Mouse (Mus musculus): ENCODE results near the gene Plscr4.
A peak's percentile ranks its signal among the peaks of the same experiment; 100 is the strongest.

Gene Plscr4

DNA sequence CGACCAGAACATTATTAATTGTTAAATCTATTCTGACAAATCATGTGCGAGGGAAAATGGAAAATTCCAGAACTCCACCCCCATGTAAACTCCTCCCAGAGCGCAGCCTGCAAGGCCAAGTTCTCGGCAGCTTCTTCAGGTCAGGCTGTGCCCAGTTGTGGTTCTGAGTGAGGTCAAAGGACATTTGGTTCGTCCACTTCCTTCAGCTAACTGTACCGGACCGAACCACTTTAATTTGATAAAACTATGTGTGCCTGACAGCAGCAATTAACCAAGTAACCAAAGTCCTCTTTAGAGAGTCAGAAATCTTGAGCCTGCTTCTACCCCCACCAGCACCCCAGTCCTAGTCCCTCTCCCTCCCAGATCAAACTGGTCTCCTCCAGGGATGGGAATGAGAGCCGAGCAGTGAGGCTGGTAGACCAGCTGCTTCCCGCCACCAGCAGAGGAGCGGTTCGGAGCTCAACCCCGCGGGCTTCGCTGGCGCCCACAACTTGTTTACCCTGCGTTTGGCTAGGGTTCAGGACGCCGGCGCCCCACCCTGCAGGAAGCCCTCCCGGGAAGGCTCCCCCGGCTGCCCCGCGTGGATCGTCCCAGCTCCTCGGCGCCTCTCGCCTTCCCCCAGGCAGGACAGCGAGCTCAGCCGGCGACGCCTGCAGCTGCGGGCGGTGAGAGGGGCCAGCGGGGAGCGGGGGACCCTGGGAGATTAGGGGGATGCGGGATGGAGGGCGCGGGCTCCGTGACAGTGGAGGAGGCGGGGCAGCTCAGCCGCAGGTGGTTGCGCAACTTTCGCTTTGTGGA is at the start of gene Plscr4:
Gene Plscr4 (plus strand): TSS at position 113 of the 798 bp plus-strand sequence.
- DNase-seq (ENCODE audit: low read depth, low spot score): peak; percentile 14

GRCm38 (mm10) chr9:92410225-92410624 is 46.9 kb upstream of the Plscr4 start:
- DNase-seq (ENCODE audit: low read depth, low spot score): no peak

- DNase-seq (ENCODE audit: low read depth, low spot score): no peak
Measured at GRCm38 (mm10) chr9:92412045-92412444, 45.1 kb upstream of the Plscr4 start.

DNA sequence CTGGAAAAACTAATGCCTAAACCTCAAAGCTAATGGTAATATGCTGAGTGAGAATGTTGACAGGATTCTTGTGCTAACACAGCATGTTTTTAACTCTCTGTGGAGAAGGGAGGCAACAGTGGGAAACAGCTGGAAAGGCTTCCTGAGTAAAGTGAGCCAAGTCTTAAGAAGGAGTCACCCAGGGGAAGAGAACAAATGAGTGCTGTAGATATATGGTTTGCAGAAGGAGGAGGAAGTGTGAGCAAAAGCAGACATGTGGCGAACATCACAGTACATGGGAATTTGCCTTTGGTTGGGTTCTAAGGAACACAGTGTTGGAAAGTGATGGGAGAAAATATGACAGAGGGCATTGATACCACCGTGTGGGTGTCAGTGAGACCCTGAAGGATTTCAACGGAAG is 43.5 kb upstream of the Plscr4 start:
- no peak for DNase-seq (ENCODE audit: low read depth, low spot score)

DNA sequence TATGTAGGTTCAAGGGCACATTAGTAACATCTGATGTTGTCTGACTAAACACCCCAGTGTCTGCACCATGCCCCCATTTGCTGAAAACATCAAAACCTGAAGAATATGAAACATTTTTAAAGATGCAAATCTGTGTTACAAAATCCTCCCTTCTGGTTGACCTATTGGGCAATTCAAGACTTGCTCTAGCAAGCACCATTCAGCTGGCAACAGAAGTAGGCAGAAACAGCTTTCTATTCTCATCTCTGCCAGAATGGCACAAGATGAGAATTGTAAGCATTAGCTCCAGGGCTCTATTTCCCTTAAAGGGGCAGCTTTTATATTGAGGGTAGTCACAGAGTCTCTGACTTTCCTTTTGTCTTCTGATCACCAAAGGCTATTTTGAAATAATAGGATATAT is 19.4 kb upstream of the Plscr4 start:
- DNase-seq (ENCODE audit: low read depth, low spot score): no peak

GRCm38 (mm10) chr9:92441468-92441867 is 15.7 kb upstream of the Plscr4 start:
- DNase-seq (ENCODE audit: low read depth, low spot score): no peak

DNA sequence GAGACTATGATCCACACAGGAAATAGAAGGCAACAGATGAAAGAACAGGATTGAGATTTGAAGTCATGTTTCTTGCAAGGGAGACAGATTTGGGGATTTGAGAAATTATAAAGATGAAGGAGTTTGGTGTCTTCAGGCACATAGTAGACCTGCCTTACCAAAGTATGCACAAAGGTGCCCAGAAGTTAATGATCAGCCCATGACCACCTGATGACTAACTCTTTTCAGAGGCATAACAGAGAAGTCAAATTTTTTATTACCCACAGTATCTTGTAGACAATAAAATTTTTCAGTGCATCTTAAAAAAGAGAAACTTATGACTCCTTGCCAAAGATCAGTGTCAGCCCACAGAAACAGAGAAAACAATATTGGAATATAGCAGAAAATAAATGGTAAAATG is 12.6 kb upstream of the Plscr4 start:
- no peak for DNase-seq (ENCODE audit: low read depth, low spot score)

DNA sequence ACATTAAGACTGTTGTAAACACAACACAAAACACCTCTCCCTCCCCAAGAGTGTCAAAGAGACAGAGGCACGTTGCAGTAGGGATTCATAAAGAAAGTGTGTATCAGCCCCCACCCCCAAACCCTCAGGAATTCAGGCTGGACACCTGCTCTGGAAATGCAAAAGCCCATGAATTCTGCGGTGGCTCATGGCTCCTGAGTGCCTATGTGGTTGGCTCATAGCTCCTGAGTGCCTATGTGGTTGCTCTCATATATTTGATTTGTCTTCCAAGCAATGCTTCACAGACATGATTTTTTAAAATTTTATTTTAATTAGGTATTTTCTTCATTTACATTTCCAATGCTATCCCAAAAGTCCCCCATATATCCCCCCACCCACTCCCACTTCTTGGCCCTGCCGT is 568 bp upstream of the Plscr4 start:
- no peak for DNase-seq (ENCODE audit: low read depth, low spot score)

DNA sequence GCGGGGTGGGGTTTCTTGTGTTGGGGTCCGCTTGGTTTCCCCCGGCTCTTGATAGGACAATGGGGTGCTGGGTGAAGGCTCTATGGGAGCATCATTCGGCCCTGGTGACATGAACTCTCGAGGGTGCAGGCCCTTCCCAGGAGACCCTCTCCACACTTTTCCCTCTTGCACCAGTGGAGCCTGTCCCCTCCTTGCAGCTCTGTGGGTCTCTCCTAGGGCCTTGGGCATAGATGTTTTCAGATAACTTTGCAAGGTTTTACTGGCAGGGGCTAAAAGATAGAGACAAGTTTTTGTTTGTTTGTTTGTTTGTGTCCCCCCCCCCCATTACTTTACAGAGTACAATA is 858 bp downstream of the Plscr4 start:
- no peak for DNase-seq (ENCODE audit: low read depth, low spot score)

GRCm38 (mm10) chr9:92458418-92458817 is 1.2 kb downstream of the Plscr4 start:
- DNase-seq (ENCODE audit: low read depth, low spot score): no peak

DNA sequence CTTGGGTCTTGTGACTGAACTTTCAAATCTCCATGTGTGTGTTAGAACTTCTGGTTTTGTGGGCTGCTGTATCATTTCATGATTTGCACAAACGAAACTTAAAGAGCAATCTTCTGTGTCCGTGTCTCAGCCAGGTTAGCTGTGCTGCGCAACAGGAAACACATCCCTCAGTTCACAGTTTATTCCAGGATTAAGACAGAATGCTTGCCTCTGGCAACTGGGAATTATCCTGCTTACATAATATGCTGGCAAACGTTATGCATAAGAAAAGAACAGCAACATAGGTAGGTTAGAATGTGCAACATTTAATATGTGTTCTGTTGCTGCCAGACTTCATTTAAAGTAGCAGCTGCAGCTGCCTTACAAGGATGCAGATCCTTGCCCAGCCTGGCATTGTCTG is 10.6 kb downstream of the Plscr4 start:
- no peak for DNase-seq (ENCODE audit: low read depth, low spot score)

GRCm38 (mm10) chr9:92472256-92472855 is 15.2 kb downstream of the Plscr4 start:
- no peak for DNase-seq (ENCODE audit: low read depth, low spot score)

DNA sequence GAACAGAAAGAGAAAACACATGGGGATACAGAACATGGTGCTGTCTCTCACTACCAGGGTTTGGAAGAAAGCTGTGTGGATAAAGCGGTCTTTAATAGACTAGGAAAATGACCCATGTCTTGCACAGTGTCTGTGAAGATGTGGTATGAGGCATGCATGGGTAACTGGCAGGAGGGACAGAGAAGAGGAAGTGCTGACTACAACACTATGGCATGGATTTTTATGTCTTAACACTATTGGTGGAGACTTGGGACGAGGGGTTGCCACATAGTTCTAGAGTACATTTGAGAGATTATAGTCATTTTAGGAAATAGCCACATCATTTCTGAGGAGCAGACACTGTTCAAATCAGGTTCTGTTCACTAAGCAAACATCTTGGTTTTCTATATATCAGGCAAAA is 16.0 kb downstream of the Plscr4 start:
- no peak for DNase-seq (ENCODE audit: low read depth, low spot score)

- DNase-seq (ENCODE audit: low read depth, low spot score): no peak
Measured at GRCm38 (mm10) chr9:92474244-92474643, 17.1 kb downstream of the Plscr4 start.

DNA sequence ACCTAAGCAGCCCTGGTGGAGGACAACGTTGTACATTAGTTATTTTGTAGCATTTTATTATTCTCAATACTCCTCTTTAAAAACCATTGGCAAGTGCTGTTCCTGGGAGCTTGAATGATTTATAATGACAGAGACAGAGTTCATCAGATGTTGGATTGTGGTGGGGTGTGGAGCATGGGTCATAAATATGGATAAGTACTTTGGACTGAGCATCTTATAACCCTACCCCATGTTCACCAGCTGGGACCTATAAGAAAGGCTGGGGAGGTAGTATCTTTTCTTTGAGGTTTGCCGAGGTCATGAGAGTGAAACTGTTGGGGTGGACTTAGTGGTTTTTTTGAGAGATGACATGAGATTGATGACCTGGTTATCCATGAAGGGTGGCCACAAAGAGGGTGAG is 24.5 kb downstream of the Plscr4 start:
- DNase-seq (ENCODE audit: low read depth, low spot score): no peak

GRCm38 (mm10) chr9:92482551-92482950 is 25.4 kb downstream of the Plscr4 start:
- no peak for DNase-seq (ENCODE audit: low read depth, low spot score)

GRCm38 (mm10) chr9:92484710-92485267 is 27.6 kb downstream of the Plscr4 start:
- no peak for DNase-seq (ENCODE audit: low read depth, low spot score)

DNA sequence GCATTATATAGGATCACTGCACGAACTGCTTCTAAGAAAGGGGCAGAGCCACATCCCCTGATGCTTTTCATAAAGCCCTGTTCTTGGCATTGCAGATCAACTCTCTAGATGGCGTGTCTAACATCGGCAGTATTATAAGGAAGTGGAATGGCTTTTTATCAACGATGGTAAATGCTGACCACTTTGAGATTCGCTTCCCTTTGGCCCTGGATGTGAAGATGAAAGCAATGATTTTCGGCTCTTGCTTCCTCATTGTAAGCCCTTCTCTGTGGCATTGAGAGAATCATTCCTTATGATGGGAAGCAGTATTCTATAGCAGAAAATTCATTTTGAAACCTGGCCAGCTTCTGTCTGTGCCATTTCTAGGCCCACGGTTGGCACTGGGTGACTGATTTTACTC is 32.7 kb downstream of the Plscr4 start:
- DNase-seq (ENCODE audit: low read depth, low spot score): no peak

DNA sequence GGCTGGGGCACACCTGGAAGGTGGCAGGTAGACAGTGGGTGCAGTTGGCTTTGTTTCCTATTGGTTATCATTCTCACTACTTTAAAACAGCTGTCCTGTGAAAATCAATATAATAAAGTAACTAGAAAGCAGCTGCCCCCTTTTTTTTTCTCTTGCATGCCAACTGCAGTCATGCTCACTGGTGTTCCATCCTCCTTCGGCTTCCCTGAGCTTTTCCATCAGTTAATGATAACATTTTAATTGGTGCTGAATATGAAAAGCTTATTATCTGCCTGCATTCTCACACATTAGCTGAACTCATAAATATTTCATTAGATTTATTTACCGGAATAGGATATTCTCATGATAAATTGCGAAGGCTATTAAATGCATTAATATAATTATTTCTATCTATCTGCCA is 33.1 kb downstream of the Plscr4 start:
- no peak for DNase-seq (ENCODE audit: low read depth, low spot score)

DNA sequence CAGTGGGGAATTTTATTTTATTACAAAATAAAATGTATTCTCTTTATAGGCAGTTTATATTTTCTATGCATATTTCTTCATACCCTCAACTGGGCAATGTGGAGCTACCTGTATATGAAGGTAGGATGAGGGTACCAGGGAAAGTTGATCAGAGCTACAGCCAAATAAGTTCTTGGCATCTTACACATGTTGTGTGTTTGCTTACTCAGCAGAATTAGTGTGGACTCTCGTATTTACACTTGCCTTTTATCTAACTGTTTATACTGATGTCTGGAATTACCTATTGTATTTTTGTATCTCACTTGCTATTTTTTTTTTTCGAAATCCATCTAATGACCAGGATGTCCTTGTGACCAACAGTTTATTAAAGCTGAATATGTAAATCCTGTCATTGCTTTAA is 34.1 kb downstream of the Plscr4 start:
- DNase-seq (ENCODE audit: low read depth, low spot score): no peak

DNA sequence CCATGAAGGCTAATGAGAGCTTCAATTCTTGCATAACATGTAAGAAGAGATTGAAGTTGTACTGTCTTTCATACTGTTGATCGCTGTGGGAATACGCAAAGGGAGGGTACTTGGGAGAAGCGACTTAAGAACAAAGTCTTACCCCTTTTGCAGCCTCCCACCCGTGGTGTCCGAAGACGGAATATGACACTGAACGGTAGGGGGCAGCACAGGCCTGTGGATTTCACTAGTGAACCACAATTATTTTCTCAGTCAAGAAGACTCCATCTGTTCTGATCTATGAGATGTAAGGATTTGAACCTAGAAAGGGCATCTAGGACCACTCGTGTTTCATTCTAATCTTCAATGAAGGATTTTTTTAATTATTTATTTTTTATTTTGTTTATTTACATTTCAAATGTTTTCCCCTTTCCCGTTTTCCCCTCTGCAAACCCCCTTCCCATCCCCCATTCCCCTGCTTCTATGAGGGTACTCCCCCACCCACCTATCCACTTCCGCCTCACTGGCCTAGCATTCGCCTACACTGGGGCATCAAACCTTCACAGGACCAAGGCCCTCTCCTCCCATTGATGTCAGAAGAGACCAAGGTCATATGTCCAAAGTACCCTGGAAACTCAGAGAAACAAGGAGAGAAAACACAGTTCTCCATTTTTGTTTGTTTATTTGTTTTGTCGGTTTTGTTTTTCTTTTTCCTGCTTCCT is 42.7 kb downstream of the Plscr4 start:
- peak; percentile 82 for DNase-seq (ENCODE audit: low read depth, low spot score)

DNA sequence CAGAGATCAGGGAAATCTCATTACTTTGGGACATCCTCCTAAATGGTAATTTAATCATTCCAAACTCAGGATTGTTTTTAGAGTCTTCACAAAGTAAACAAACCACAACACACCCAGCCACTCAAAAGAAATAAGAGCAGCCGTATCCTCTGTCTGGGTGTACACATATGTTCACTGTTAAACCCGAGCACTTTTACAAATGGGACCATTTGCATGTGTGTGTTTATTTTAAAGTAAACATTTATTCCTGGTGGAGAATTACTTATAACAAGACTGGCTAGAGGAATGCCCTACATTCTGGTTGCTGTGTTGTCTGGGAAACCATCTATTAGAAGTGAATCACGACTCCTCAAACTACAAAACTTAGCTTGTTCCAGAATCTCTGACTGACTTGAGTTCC is 47.1 kb downstream of the Plscr4 start:
- no peak for DNase-seq (ENCODE audit: low read depth, low spot score)

- DNase-seq (ENCODE audit: low read depth, low spot score): no peak
Measured at GRCm38 (mm10) chr9:92504889-92505288, 47.7 kb downstream of the Plscr4 start.

Data from forelimb bud, embryonic 11.5 days (tissue).